8 mouse cellular contexts compared by ENCODE assay signal in genomic region chr16:10786288-10786687, GRCm38 (mm10). TPM values are rescaled to one million over a fixed set of nuclear protein-coding genes. Genes with fewer than 3 reads are reported as not detected.
A peak's percentile ranks its signal among the peaks of the same experiment; 100 is the strongest.
DNase-seq lines count a peak whose midpoint lies in the region; ATAC-seq and TF ChIP-seq lines count a peak whose summit lies in the region.

No protein-coding gene starts in this region.

- TF ChIP-seq POLR2A in bone marrow macrophage, adult 2 months (IDR thresholded peaks at IDR 0.05; ENCODE audit: borderline replicate concordance, low read depth, low read length) = no peak
- TF ChIP-seq POLR2A in embryonic fibroblast, embryonic 13.5 days (IDR thresholded peaks at IDR 0.05; ENCODE audit: low read depth, low read length) = peak; percentile 63

- peak overlapping the region; percentile 97 for H3K4me2 ChIP-seq in kidney, embryonic 14.5 days (replicated peaks; ENCODE audit: low read depth, low read length)
- H3K4me2 ChIP-seq in limb, embryonic 15.5 days = peak overlapping the region; percentile 80

- WGBS in kidney, embryonic 14.5 days = 0% methylated on average over 9 of the region's 9 CpGs
- WGBS in limb, embryonic 15.5 days = under 1% methylated on average over 9 of the region's 9 CpGs

- peaks cover 5% of the 10 kb centered on the region; the same call in 1 of the 2 replicates for H3K4me1 ChIP-seq in bone marrow macrophage, adult 2 months (ENCODE audit: control insufficient read depth, insufficient read depth, low read length)
- peaks cover 14% of the 10 kb centered on the region for H3K4me1 ChIP-seq in embryonic fibroblast, embryonic 13.5 days (ENCODE audit: control insufficient read depth, insufficient read depth, low read length)
- H3K4me1 ChIP-seq in kidney, embryonic 14.5 days (ENCODE audit: control insufficient read depth, insufficient read depth, low read length) = peaks cover 28% of the 10 kb centered on the region
- peaks cover 54% of the 10 kb centered on the region for H3K4me1 ChIP-seq in limb, embryonic 15.5 days

- TF ChIP-seq CTCF in bone marrow macrophage, adult 2 months (IDR thresholded peaks at IDR 0.05; ENCODE audit: low read depth, low read length) = peak; percentile 24; the same call in 1 of the 2 replicates
- TF ChIP-seq CTCF in embryonic fibroblast, embryonic 13.5 days (IDR thresholded peaks at IDR 0.05; ENCODE audit: borderline replicate concordance, insufficient read depth, low read length) = peak; percentile 90

- H3K27me3 ChIP-seq in kidney, embryonic 14.5 days (ENCODE audit: control insufficient read depth, insufficient read depth, low read length) = no peaks in the 10 kb centered on the region
- H3K27me3 ChIP-seq in limb, embryonic 15.5 days = no peaks in the 10 kb centered on the region

- peak; percentile 33 for ATAC-seq in kidney, embryonic 14.5 days (ENCODE audit: low FRiP score, low TSS enrichment)
- 0 out of 2 replicates have a peak, but pooled peaks have one; percentile 2 for ATAC-seq in limb, embryonic 15.5 days (ENCODE audit: insufficient number of reproducible peaks, low FRiP score, low TSS enrichment, low read depth)

- H3K9me3 ChIP-seq in kidney, embryonic 14.5 days (ENCODE audit: control insufficient read depth, low read length) = no peaks in the 10 kb centered on the region
- no peaks in the 10 kb centered on the region for H3K9me3 ChIP-seq in limb, embryonic 15.5 days

- DNase-seq in B cell, adult 2 months = peak; percentile 79 to 82
- peak; percentile 83 to 86 for DNase-seq in heart, adult 9 months (ENCODE audit: low spot score in 2 of 2)
- DNase-seq in monocyte, adult 2 months (ENCODE audit: low read depth in 1 of 2, low spot score in 2 of 2) = peak; percentile 56 to 71
- peak; percentile 83 to 87 for DNase-seq in spleen, postnatal 36 days (ENCODE audit: low spot score in 2 of 2)

- H3K9ac ChIP-seq in kidney, embryonic 14.5 days (ENCODE audit: low read depth, low read length) = peak overlapping the region; percentile 81
- peak overlapping the region; percentile 80 for H3K9ac ChIP-seq in limb, embryonic 15.5 days

- peaks cover 4% of the 10 kb centered on the region; the same call in 1 of the 2 replicates for H3K36me3 ChIP-seq in kidney, embryonic 14.5 days (ENCODE audit: control insufficient read depth, insufficient read depth, low read length)
- H3K36me3 ChIP-seq in limb, embryonic 15.5 days = no peaks in the 10 kb centered on the region

- peak overlapping the region; percentile 81 for H3K4me3 ChIP-seq in bone marrow macrophage, adult 2 months (ENCODE audit: insufficient read depth, low read length)
- peak overlapping the region; percentile 73; the same call in 1 of the 2 replicates for H3K4me3 ChIP-seq in embryonic fibroblast, embryonic 13.5 days (ENCODE audit: insufficient read depth, low read length)
- peak overlapping the region; percentile 56 for H3K4me3 ChIP-seq in kidney, embryonic 14.5 days (ENCODE audit: low read length)
- peak overlapping the region; percentile 85 for H3K4me3 ChIP-seq in limb, embryonic 15.5 days

- peak overlapping the region; percentile 58 for H3K27ac ChIP-seq in bone marrow macrophage, adult 2 months (ENCODE audit: insufficient read depth, low read depth, low read length)
- H3K27ac ChIP-seq in embryonic fibroblast, embryonic 13.5 days (ENCODE audit: insufficient read depth, low read length) = peak overlapping the region; percentile 94
- H3K27ac ChIP-seq in kidney, embryonic 14.5 days (ENCODE audit: low read depth, low read length) = peak overlapping the region; percentile 96
- peak overlapping the region; percentile 100 for H3K27ac ChIP-seq in limb, embryonic 15.5 days

RNA-seq across cellular contexts. Expression of gene Socs1, which starts 1.0 kb away (rescaled TPM):
- 0.57 and 0.75 TPM in 2 replicates for polyA plus RNA-seq in bone marrow macrophage, adult 2 months (2012; ENCODE audit: insufficient read depth, insufficient read length, missing spikeins)
- 3.7 and 7.3 TPM in 2 replicates for polyA plus RNA-seq in embryonic fibroblast, embryonic 13.5 days (2011; ENCODE audit: insufficient read length, low read depth, missing spikeins)
- 6.3 and 7.2 TPM in 2 replicates for polyA plus RNA-seq in kidney, embryonic 14.5 days (2014; fragmentation: Nextera tagmentation; extraction: Ambion mirVana)
- polyA plus RNA-seq in limb, embryonic 15.5 days (2015; fragmentation: Nextera tagmentation; extraction: Ambion mirVana) = 17.4 and 17.5 TPM in 2 replicates

RNA-seq across cellular contexts. Expression of gene Tnp2, which starts 2.2 kb away (rescaled TPM):
- not detected in 2 replicates for polyA plus RNA-seq in bone marrow macrophage, adult 2 months (2012; ENCODE audit: insufficient read depth, insufficient read length, missing spikeins)
- polyA plus RNA-seq in embryonic fibroblast, embryonic 13.5 days (2011; ENCODE audit: insufficient read length, low read depth, missing spikeins) = not detected in 2 replicates
- not detected in 2 replicates for polyA plus RNA-seq in kidney, embryonic 14.5 days (2014; fragmentation: Nextera tagmentation; extraction: Ambion mirVana)
- not detected in 2 replicates for polyA plus RNA-seq in limb, embryonic 15.5 days (2015; fragmentation: Nextera tagmentation; extraction: Ambion mirVana)

RNA-seq across cellular contexts. Expression of gene Prm3, which starts 4.4 kb away (rescaled TPM):
- polyA plus RNA-seq in bone marrow macrophage, adult 2 months (2012; ENCODE audit: insufficient read depth, insufficient read length, missing spikeins) = not detected in 2 replicates
- polyA plus RNA-seq in embryonic fibroblast, embryonic 13.5 days (2011; ENCODE audit: insufficient read length, low read depth, missing spikeins) = not detected in 2 replicates
- polyA plus RNA-seq in kidney, embryonic 14.5 days (2014; fragmentation: Nextera tagmentation; extraction: Ambion mirVana) = not detected in 2 replicates
- polyA plus RNA-seq in limb, embryonic 15.5 days (2015; fragmentation: Nextera tagmentation; extraction: Ambion mirVana) = not detected in 2 replicates

RNA-seq across cellular contexts. Expression of gene Prm2, which starts 9.6 kb away (rescaled TPM):
- not detected in 2 replicates for polyA plus RNA-seq in bone marrow macrophage, adult 2 months (2012; ENCODE audit: insufficient read depth, insufficient read length, missing spikeins)
- not detected in 2 replicates for polyA plus RNA-seq in embryonic fibroblast, embryonic 13.5 days (2011; ENCODE audit: insufficient read length, low read depth, missing spikeins)
- polyA plus RNA-seq in kidney, embryonic 14.5 days (2014; fragmentation: Nextera tagmentation; extraction: Ambion mirVana) = not detected in 2 replicates
- polyA plus RNA-seq in limb, embryonic 15.5 days (2015; fragmentation: Nextera tagmentation; extraction: Ambion mirVana) = not detected in 2 replicates

RNA-seq across cellular contexts. Expression of gene Prm1, which starts 19.4 kb away (rescaled TPM):
- polyA plus RNA-seq in bone marrow macrophage, adult 2 months (2012; ENCODE audit: insufficient read depth, insufficient read length, missing spikeins) = not detected in 2 replicates
- not detected in 2 replicates for polyA plus RNA-seq in embryonic fibroblast, embryonic 13.5 days (2011; ENCODE audit: insufficient read length, low read depth, missing spikeins)
- polyA plus RNA-seq in kidney, embryonic 14.5 days (2014; fragmentation: Nextera tagmentation; extraction: Ambion mirVana) = not detected in 2 replicates
- 0.50 TPM in 1 of 2 replicates, not detected in the other for polyA plus RNA-seq in limb, embryonic 15.5 days (2015; fragmentation: Nextera tagmentation; extraction: Ambion mirVana)

Comparison
In these comparisons a context has a peak if more than half of its experiments do, and no peak if none do; other contexts are left out.
1. Peak in every context shown above with its lines: DNase-seq, ATAC-seq, H3K4me3 ChIP-seq and H3K27ac ChIP-seq.